15 mouse cellular contexts compared by ENCODE assay signal in the genomic region with DNA sequence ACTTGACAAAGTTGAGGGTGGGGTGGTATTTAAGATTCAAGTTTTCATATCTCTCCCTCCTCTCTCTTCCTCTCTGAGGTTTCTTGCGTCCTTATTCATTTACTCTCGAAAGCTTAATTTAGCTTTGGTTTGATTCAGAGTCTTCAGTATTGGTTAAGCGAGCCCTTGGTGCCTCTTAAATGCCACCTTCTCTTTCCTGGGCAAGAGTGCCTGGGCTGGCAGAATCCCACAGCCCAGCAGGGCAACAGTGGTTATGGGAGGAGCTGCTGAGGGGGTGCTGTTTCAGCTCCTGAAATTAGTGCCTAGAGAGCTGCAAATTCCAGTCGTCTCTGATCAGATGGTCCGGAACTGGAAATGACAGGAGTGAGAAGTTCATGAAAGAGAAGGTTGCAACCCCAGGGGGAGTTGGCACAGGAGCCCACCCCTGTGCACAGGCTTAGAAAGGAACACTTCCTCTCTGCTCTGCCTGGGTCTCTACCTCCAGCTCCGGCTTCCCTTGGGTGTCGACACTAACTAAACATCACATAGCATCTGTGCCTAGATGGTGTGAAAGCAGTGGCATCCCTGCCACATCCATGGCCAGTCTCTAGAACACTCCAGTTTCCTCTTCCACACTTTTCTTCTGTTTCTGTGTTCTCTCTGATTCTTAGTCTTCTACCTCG.
"Had no signal": no experiment of that assay in that cellular context is flagged by ENCODE, and none has a peak within 500 bp of the region (broad histone marks: within the 10 kb centered on the region; RNA-seq: fewer than 3 reads in every experiment).

No protein-coding gene starts in this region.

- ATAC-seq: liver, embryonic 12.5 days; midbrain, embryonic 13.5 days; midbrain, embryonic 16.5 days had no signal

- DNase-seq: kidney, adult 8-10 months; kidney, postnatal 10 days; kidney, postnatal 36 days; layer of hippocampus, postnatal 36 days; liver; lung, adult 18-20 months; lung, postnatal 14 days; lung, postnatal 4 days; retina, postnatal 1 day; right cerebral cortex, postnatal 25 days; thymus, adult 2 months; thymus, postnatal 14 days had no signal
